Mouse (Mus musculus) frontal cortex, adult 2 months (tissue): ENCODE data around the gene Itga10. TPM values are rescaled to one million over a fixed set of nuclear protein-coding genes. Genes with fewer than 3 reads are reported as not detected.
"Not testable (repeated sequence)": the region's sequence is repeated elsewhere in the genome, so short reads cannot be mapped to it uniquely, and the experiment has no call there.

ENCODE experiments used
- DNase-seq, 2 experiments: peaks; one replicate each; pipeline ENCODE4 v3.0.0; 2022; ENCODE audit warnings: low spot score in 1 of 2; ENCODE audit errors: extremely low spot score in 1 of 2
- polyA plus RNA-seq: library from polyadenylated mRNA; depleted of rRNA; stranded (reverse); fragments of >200 nt; gene quantifications from 2 replicates; pipeline ENCODE4 v1.2.3, GENCODE M21; 2012

The Itga10 gene
- polyA plus RNA-seq, 1 experiment = 3.2 TPM

GRCm38 (mm10) chr3:96634015-96634414 lies 11.4 kb upstream of the Itga10 start:
- no peak for DNase-seq

- peak; percentile 75 to 91 for DNase-seq
These were observed 10.2 kb upstream of the Itga10 start, which contains the start of the genes Pex11b and Gm42957 for GRCm38 (mm10) chr3:96634928-96635879. Gene Pex11b (plus strand): TSS chr3:96635376. Gene Gm42957 (plus strand): TSS chr3:96635474.

DNA sequence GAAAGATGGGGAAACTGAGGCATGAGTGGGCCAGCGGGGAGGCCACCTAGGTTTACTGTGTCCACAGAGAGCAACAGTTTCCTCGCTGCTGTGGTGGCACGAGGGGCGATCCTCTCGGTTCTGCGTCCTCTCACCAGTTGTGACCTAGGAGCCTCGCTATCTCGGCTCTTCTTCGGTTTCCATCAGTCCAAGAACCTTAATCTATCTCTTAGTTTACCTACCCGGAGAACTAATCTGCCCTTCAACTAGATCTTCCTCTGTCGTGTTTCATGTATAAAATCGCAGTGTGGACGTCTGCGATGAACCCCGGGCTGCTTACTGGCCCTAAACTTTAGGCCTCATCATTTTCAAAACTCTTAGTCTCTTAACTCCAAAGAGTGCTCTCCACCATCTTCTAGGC lies 9.5 kb upstream of the Itga10 start:
- DNase-seq = no peak

DNA sequence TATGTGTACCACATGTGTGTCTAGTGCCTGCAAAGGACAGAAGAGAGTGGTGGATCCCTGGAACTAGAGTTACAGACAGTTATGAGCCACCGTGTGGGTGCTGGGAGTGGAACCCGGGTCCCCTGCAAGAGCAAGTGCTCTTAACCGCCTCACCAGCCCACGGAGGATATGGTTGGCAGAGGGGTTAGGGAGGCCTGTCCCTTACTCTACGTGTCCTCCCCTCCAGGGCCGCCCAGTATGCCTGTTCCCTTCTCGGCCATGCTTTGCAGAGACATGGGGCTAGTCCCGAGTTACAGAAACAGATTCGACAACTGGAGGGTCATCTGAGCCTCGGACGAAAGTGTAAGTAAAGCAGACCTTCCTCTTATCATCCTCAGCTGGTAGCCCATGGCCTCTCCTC lies 8.9 kb upstream of the Itga10 start:
- DNase-seq = no peak

- DNase-seq = peak in 1 of 2 experiments; percentile 78
These were observed 6.2 kb upstream of the Itga10 start for GRCm38 (mm10) chr3:96639219-96639618.

DNA sequence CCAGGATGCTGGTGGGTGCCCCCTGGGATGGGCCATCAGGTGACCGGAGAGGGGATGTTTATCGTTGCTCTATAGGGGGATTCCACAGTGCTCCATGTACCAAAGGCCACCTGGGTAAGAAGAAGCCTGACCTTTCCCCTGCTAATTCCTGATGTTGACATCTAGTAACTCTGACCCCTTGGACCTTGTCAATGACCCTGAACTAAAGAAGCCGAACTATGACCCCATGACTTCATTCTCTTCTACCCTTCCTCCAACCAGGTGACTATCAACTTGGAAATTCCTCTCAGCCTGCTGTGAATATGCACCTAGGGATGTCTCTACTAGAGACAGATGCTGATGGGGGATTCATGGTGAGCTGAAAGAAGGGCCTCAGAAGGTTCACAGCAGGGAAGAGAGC lies 2.0 kb downstream of the Itga10 start:
- DNase-seq = no peak

GRCm38 (mm10) chr3:96660901-96661300 lies 15.5 kb downstream of the Itga10 start:
- no peak for DNase-seq

DNA sequence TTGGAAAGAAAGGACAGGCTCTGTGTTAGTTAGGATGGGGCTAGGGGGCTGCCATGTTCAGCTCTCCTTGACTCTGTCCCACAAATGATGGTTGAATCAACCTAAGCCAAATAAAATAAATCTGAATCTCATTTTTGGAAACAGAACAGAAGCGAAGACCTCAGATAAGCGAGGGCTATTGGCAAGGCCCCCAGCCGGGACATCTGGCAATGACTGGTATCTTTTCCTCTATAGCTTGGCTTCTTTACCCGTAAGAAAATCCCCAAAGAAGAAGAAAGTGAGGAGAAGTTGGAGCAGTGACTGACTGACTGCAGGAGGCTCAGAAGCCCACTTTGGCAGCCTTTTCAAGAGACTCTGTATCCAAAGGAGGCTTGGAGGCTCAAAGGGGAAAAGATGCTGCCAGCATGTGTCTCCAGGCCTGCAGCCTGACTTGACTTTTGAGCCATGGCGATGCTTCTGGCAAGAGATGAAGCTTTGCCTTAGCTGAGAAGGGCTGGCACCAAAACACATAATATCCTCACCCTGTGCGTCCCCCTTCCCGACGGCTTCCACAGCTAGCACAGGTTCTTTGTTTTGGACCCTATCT lies 17.4 kb downstream of the Itga10 start:
- no peak for DNase-seq

- DNase-seq = peak; percentile 81 to 96
These were observed 18.3 kb downstream of the Itga10 start for GRCm38 (mm10) chr3:96663432-96664239.

- DNase-seq = not testable (repeated sequence)
These were observed 20.5 kb downstream of the Itga10 start for GRCm38 (mm10) chr3:96665732-96666363.

GRCm38 (mm10) chr3:96666916-96667315 lies 21.5 kb downstream of the Itga10 start:
- DNase-seq = no peak

DNA sequence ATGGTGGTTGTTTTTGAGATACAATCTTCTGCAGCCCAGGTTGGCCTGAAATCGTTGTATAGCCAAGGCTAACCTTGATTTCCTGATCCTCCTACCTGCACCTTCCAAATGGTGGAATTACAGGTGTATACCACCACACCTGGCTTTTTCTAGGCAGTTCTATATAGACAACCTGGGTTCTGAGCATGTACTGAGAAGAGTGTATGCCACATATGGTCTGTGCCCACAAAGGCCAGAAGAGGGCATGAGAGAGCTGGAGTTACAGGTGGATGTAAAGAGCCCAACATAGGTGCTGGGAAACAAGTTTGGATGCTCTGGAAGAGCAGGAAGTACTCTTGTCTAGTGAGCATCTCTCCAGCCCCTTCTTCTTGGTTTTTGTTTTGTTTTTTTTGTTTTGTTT lies 21.9 kb downstream of the Itga10 start:
- DNase-seq = no peak

DNA sequence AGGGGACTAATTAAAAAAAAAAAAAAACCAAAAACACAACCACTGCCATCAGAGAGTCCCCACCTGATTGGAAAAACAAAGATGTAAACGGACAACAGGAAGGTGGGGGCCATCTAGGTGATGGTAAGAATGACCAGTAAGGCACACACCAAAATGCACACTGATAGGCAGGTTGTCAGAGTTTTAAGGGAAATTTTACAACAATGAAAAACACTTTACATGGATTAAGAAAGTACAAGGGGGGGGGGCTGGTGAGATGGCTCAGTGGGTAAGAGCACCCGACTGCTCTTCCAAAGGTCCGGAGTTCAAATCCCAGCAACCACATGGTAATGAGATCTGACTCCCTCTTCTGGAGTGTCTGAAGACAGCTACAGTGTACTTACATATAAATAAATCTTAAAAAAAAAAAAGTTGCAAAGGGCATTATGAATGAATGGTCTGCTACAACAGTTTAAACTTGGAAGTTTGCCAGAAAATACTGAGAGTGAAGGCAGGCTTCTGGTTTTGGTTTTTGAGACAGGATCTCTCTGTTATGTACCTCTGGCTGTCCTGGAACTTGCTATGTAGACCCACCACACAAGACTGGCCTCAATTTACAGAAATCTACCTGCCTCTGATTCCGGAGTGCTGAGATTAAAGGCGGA lies 23.2 kb downstream of the Itga10 start:
- DNase-seq = no peak

DNA sequence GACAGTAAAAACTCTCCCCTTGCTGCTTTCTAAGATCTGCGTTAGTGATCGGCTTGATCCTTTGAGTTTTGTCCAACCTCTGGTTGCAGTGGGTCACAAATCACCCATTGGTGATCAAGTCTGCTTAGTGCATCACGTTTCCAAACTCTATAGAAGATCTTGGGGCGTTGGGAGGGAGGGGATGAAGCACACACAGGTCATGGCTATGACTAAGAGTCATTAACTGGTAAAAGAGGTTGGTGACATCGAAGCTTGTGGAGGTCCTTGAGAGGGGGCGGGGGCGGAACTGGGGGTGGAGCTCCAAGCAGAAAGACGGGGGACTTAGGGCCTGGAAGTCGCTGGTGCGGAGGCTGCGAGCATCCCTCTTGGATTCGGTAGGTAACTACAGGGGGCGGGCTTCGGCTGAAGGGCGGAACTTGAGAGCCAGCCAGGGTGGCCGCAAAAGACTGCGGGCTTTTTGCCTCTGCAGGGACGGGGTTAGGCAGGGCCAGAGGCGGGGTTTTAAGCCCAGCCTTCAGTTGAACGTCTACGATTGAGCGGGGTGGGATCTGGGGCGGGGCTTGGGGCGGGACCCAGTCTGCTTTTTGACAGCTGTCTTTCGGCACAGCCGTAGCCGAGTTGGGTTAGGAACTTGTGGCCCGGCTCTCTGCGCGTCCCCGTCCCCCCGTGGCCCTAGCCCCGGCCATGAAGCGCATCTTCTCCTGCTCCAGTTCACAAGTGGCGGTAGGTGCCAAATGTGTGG lies 24.5 kb downstream of the Itga10 start, which contains the start of gene Ankrd35:
Ankrd35 (plus strand) TSS at position 405 of the 742 bp plus-strand sequence.
- peak; percentile 52 to 74 for DNase-seq

DNA sequence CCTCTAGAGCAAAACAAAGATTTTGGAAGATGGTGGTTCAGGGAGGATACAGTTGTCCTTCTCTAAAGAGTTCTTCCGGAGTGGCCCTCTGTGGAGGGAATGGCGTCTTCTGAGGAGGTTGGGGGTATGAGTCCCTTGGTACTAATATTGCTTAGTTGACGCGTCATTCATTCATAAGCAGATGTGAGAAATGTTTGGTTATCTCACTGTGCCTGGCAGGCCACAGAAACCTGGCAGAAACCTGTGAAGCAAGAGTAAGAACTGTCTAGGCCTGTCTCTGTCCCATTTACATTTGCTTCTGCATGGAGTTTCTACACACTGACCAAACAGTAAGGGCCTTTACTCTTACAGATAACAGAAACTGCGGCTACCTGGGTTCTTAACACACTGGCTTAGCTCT lies 26.1 kb downstream of the Itga10 start:
- DNase-seq = no peak

DNA sequence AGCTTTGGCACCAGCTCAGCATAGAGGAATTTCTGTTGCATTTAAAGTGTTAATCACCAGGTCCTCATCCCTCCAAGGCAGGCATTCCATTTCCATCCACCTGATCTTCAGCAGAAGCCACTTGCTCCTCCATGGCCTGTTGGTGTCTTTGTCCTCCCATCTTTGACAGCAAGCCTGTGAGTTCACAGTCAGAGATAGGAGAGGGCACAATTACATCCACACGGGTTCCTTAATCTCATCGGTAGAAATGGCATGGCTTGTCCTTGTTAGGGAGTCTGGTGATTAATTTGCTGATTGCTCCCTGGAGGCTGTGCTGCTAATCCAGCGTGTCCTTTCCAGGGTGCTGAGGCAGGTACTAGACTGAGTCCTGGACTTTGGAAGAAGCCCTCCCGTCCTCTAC lies 28.1 kb downstream of the Itga10 start:
- no peak for DNase-seq

GRCm38 (mm10) chr3:96674442-96674841 lies 29.1 kb downstream of the Itga10 start:
- DNase-seq = no peak

- DNase-seq = no peak
These were observed 29.8 kb downstream of the Itga10 start for GRCm38 (mm10) chr3:96675171-96675570.

DNA sequence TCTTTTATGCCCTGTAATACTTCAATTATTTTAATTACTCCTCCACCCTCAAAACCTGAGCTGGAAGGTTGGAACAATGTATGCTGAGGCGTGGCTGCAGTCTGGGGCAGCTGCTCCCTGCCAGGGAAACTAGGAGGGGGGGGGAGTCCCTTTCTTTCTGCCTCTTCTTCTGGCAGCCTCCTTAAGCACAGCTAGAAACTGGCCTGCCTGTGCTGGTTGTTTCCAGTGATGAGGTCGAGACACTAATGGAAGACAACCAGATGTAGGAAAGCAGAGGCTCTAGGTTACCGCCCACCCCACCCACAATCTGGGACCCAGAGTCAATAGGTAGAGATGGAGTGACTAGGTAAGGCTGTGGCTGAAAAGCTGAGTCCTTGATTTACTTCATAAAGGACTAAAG lies 30.3 kb downstream of the Itga10 start:
- DNase-seq = no peak
